Mouse (Mus musculus): Measurements from ENCODE around the gene Stard3nl.
A peak's percentile ranks its signal among the peaks of the same experiment; 100 is the strongest.

The Stard3nl gene

GRCm38 (mm10) chr13:19395688-19396354 lies at the start of gene Stard3nl:
TSS of gene Stard3nl (minus strand) at chr13:19395795.
- peak; percentile 96 for DNase-seq (ENCODE audit: low spot score)

- DNase-seq (ENCODE audit: low spot score): no peak
Measured at GRCm38 (mm10) chr13:19438040-19438439, 42.4 kb upstream of the Stard3nl start.

- no peak for DNase-seq (ENCODE audit: low spot score)
Measured at GRCm38 (mm10) chr13:19429812-19430370, 34.3 kb upstream of the Stard3nl start.

GRCm38 (mm10) chr13:19428076-19428475 lies 32.5 kb upstream of the Stard3nl start:
- DNase-seq (ENCODE audit: low spot score): no peak

- no peak for DNase-seq (ENCODE audit: low spot score)
Measured at GRCm38 (mm10) chr13:19424563-19424962, 29.0 kb upstream of the Stard3nl start.

- DNase-seq (ENCODE audit: low spot score): no peak
Measured at GRCm38 (mm10) chr13:19422521-19422920, 26.9 kb upstream of the Stard3nl start.

GRCm38 (mm10) chr13:19417885-19418521 lies 22.4 kb upstream of the Stard3nl start:
- no peak for DNase-seq (ENCODE audit: low spot score)

- DNase-seq (ENCODE audit: low spot score): no peak
Measured at GRCm38 (mm10) chr13:19415894-19416531, 20.4 kb upstream of the Stard3nl start.

- no peak for DNase-seq (ENCODE audit: low spot score)
Measured at GRCm38 (mm10) chr13:19415337-19415736, 19.7 kb upstream of the Stard3nl start.

- no peak for DNase-seq (ENCODE audit: low spot score)
Measured at GRCm38 (mm10) chr13:19412334-19412939, 16.8 kb upstream of the Stard3nl start.

GRCm38 (mm10) chr13:19411886-19412285 lies 16.3 kb upstream of the Stard3nl start:
- no peak for DNase-seq (ENCODE audit: low spot score)

GRCm38 (mm10) chr13:19410694-19411093 lies 15.1 kb upstream of the Stard3nl start:
- DNase-seq (ENCODE audit: low spot score): no peak

- DNase-seq (ENCODE audit: low spot score): no peak
Measured at GRCm38 (mm10) chr13:19407953-19408352, 12.4 kb upstream of the Stard3nl start.

GRCm38 (mm10) chr13:19404623-19405022 lies 9.0 kb upstream of the Stard3nl start:
- no peak for DNase-seq (ENCODE audit: low spot score)

GRCm38 (mm10) chr13:19394798-19395687 lies 552 bp downstream of the Stard3nl start:
- no peak for DNase-seq (ENCODE audit: low spot score)

- DNase-seq (ENCODE audit: low spot score): peak; percentile 68
Measured at GRCm38 (mm10) chr13:19394171-19394570, 1.4 kb downstream of the Stard3nl start.

- DNase-seq (ENCODE audit: low spot score): no peak
Measured at GRCm38 (mm10) chr13:19393731-19394130, 1.9 kb downstream of the Stard3nl start.

GRCm38 (mm10) chr13:19391608-19392007 lies 4.0 kb downstream of the Stard3nl start:
- DNase-seq (ENCODE audit: low spot score): no peak

GRCm38 (mm10) chr13:19390296-19390695 lies 5.3 kb downstream of the Stard3nl start:
- DNase-seq (ENCODE audit: low spot score): no peak

- DNase-seq (ENCODE audit: low spot score): no peak
Measured at GRCm38 (mm10) chr13:19389896-19390295, 5.7 kb downstream of the Stard3nl start.

- DNase-seq (ENCODE audit: low spot score): peak; percentile 59
Measured at GRCm38 (mm10) chr13:19389434-19389833, 6.2 kb downstream of the Stard3nl start.
